Mouse (Mus musculus) CH12F3 (cell line): ENCODE measurements around the gene Ifi203.
"Not testable (repeated sequence)": the region's sequence is repeated elsewhere in the genome, so short reads cannot be mapped to it uniquely, and the experiment has no call there.

Experiments
- in situ Hi-C: fragments of 300-500 bp; cut with MboI; formaldehyde crosslinking; loops from 2 replicates; pipeline ENCODE4 v1.14.3; 2020; ENCODE audit warnings: low sequenced_read_pairs

Ifi203 gene

DNA sequence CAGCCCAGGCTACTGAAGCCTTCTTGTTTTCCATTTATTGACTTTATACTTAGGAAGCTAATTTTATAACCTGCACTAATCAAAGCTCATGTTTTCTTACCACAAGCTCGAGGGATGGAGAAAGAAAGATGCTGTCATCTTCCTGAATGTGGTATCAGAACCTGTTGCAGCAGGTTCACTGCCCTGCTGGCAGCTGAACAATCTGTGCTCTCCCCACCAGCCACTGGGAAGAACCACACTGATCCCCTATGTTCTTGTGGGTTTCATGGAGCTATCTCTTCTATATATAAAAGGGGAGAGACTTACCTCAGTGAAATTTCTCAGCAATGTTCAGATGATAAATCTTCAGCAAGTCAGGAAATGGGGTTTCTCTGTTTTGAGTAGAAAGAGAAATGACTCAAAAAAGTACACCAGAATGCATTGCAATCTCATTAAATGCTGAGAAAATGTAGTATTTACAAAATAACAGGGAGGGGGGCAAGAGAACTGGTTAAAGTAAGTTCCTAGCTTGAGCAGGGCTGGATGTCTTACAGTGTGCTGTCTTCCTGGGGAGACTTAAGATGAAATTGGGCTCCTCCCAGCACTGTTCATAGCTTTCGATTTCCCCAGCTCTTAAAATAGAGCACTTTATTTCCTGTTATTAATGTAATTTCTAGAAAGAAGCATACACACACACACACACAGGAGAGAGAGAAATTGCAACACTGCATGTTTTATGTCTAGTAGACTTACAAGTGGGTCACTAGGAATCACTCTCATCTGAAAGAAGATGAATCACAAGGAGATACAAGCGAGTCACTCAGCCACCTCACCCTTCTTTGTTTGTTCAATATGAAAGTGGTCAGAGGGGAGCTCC is at the start of gene Ifi203, which contains the start of gene Mndal:
TSS of gene Ifi203 (minus strand) at position 749 of the 856 bp plus-strand sequence.
TSS of gene Mndal (minus strand) at position 568 of the 856 bp plus-strand sequence.
- in situ Hi-C loops, result not testable (repeated sequence)

DNA sequence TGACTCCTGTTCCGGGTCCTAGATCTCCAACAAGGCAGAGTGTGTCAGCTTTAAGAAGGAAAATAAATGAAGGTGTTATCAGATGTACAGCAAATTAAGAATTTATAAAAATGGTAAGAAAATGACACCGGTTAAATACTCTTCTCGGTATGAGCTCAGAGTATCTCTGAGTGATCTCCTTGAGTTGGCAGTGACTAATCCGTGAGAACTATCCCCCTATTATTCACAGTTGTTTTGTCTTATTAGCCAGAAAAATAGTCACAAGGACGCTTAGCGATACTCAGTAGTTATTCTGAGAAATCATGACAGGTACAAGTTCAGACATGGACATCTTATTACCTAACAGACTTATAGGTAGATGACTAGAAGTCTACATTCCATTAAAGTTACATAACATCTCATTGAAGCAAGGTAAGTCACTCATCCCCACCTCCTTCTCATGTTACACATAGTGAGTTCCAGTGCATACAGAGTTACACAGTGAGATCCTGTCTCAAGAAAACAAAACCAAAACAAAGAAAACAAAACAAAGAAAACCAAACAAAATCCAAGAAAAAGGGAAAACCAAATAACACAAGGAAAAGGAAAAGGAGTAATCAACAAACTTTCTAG is 40.3 kb upstream of the Ifi203 start, which contains the start of gene Ifi202b:
TSS of gene Ifi202b (minus strand) at position 51 of the 612 bp plus-strand sequence.
- in situ Hi-C loops, result not testable (repeated sequence)

DNA sequence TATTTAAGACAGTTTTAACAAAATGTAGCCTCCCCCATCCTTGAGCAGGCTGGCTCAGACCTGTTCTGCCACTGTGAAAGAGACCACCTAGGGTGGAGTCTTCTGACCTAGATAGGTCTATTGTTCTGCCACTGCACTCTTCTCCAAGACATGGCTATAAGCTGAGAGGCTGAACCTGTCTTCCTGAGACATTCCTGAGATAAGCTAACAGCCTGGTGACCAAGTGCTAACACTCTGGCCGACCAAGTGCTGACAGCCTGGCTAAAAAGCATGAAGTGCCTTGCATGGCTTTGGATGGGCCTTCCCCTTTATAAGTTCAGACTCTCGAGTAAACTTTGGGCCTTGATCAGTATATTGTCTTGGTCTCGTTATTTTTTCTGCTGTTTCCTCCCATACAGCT is 38.6 kb upstream of the Ifi203 start:
- in situ Hi-C loops, result not testable (repeated sequence)

DNA sequence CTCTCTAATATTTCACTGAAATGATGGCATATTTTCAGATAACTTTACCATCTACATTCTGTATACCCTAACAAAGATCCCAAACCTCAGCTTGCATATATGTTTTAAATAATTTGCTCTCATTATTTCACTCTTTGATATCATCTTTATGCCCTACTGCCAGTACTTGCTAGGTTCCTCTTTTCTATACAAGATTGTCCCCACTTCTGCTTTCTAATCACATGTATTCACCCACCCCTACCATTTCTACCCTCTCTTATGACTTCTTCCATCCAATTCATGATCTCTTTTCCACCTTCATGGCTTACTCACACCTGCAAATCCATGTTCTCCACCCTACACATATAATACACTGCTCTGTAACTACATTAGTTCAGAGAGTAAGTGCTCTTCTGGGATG is 35.1 kb upstream of the Ifi203 start:
- in situ Hi-C loops, result no loop called here

DNA sequence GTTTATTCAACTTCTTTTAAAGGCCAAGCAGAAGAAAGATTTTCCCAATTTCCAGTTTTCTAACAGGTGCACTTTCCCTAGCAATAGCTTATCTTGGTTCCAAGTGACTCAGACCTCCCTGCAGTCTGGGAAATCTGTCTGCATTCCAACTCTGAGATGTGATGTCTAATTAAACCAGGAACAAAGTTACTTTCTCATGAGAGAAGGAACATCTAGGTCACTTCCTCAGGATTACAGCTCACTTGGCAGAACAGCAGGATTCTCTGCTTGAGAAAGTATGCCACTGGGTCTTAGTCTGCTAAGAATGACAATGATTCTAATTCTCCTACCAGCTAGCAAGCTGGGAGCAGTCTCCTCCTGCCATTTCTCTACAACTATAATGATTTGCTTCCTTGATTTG is 30.6 kb upstream of the Ifi203 start:
- in situ Hi-C loops, result no loop called here

DNA sequence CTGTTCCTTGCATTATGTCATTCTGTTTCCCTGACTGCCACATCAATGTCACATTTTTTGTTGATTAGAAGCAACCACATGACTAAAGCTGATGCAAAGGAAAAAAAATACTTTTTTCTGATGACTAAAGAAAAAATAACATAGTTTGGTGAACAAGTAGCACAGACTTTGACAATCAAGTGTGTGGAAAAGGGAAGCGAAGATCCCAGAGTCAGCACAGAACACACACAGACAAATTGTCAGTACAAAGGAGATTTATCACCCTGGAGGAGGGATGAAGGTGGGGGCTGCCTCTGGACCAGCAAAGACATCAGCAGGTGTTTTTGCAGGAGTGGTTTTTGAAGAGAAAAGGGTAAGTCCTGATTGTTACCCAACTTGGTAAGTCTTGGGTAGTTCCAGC is 19.0 kb upstream of the Ifi203 start:
- in situ Hi-C loops, result not testable (repeated sequence)

DNA sequence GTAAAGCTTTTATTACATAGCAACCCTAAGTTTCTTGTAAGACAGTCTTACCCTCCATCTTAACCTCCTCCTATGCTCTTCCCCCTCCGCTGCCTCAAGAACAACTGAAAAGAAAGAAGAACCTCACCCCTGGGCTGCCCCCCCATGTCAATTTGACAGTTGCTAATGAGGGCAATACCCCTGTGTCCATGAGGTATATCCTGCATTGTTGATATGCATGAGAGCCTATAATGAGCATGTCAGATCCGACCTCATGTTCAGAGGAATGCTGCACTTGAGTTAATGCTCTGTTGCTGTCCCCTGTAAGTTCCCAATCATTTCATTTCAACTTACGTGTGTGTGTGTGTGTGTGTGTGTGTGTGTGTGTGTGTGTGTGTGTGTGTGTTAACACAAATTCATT is 17.5 kb upstream of the Ifi203 start:
- in situ Hi-C loops, result not testable (repeated sequence)

DNA sequence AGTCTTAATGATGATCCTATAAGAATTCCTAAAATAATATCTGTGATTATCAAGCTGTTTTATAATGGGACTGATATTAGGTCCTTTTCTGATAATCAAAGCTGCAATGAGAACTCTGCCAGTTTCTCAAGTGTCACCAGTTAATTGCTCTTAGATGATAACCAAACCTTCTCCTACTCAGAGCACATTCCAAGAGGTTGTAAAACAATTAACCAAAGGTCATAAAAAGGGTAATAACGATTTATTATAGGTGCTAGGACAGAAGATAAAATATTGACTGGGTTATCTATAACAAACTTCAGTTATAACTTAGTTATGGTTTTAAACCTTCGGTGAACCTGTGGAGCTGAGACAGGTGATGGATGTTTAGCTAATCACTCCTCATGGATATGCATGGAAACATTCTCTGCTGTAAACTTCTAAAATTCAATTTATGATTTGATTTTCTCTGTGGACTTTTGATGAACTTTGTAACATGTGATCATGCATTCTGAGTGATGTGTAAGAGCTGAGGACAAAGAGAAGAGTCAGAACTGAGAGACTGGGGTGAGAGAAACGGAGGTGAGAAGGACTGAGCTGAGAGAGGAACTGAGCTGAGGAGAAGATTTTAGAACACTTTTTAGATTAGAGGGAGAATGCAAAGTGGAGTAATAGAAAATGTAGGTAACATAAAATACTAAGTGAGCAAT is 13.5 kb upstream of the Ifi203 start:
- in situ Hi-C loops, result not testable (repeated sequence)

DNA sequence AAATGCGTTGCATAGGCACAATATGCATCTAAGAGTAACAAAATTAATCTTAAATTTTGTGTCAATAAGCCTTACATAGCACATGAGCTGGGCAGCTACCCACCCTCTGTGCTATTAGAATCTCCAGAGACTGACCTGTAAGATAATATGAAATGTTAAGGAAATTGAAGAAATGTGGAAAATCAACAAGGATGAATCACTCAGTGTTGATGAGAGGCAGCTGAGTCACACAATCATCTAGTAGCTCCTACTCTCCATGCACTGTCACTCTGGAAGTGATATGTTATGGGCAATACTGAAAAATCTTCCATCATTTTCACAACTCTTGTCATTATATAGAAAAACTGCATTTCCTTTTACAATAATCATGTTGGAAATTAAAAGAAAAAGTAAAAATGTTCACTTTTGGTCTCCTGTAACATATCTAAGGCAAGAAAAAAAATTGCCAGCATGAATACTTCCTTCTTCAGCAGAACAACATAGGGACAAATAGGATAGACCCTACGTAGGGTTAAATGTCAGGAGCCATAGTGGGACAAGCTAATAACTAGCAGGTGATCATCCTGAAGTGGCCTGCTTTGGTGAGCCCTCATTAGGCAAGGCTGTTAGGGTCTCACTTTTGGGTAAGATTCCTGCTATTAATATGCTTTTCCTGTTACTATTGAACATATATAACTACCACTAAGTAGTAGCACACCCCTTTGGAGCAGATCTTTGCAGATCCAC is 12.8 kb upstream of the Ifi203 start:
- in situ Hi-C loops, result no loop called here

DNA sequence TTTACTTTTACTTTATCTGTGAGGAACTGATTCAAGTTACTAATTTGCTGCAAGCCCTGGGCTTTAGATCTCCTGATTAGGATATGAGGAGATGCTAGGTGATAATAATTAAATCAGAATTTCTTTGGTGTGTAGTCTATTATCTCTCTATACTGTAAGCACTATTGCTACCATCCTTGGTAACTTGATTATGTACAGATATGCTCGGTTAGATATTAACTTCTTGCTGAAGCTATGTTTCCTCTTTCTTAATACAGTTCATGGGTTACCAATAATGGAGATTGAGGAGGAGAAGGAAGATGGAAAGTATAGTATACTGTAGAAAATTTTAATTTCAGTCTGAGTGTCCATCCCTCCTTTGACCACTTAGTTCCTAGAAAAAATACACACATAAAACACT is 11.1 kb upstream of the Ifi203 start:
- in situ Hi-C loops, result no loop called here

DNA sequence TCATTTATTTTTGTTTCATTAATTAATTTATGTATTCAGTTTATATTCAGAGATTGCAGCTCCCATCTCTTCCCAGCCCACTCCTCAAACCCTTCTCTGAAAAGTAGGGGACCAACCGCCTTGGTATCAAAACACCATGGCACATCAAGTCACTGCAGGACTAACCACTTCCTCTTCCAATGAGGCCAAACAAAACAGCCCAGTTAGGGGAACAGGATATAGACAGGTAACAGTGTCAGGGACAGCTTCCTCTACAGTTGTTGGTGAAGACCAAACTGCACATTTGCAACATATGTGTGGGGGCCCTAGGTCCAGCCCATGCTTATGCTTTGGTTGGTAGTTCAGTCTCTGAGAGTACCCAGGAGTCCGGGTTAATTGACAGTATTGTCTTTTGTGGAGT is 6.6 kb upstream of the Ifi203 start:
- in situ Hi-C loops, result not testable (repeated sequence)

DNA sequence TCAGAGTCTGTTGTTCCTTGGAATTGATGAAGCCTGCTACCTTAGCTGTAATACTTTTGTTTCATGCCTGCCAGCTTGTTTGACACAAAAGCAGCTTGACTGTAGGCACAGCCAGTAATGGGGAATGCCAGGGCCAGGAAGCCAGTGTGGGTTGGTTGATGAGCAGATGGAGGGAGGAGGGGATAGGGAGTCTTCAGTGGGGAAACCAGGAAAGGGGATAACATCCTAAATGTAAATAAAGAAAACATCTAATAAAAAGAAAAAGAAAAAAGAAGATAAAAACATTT is 251 bp upstream of the Ifi203 start:
- in situ Hi-C loops, result not testable (repeated sequence)

DNA sequence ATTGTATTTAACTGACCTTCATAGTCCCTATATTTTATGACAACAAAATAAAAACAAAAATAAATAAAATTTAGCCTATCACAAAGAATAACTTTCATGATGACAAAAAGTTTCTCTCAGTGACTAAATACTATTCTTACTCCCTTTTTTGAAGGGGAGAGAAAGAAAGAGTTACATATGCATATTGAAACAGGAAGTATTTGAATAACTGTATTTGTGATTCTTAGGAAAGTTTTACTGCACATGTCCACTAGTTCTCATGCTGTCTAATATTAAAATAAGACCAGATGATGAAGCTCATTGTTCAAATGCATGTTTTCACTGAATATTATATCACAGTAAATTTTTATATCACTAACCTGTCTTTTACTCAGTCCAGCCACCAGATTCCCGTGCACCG is 950 bp downstream of the Ifi203 start:
- in situ Hi-C loops, result not testable (repeated sequence)

DNA sequence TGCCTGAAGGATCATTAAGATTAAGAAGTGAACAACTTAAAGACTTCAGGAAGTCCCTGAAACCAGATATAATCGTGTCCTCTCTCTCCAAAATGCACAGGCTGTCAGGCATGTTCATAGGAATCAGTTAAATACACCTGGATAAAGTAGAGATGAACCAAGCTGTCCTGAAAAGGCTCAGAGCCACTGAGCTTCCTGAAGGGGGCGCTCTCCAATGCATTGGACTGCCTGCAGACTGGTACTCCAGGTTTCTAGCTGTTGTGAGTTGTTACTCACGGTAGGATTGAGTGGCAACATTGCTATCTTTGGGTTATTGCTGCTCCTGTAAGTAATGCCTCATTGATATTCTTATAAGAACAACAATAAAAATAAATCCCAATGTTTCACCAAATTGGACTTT is 23.2 kb downstream of the Ifi203 start:
- in situ Hi-C loops, result not testable (repeated sequence)

DNA sequence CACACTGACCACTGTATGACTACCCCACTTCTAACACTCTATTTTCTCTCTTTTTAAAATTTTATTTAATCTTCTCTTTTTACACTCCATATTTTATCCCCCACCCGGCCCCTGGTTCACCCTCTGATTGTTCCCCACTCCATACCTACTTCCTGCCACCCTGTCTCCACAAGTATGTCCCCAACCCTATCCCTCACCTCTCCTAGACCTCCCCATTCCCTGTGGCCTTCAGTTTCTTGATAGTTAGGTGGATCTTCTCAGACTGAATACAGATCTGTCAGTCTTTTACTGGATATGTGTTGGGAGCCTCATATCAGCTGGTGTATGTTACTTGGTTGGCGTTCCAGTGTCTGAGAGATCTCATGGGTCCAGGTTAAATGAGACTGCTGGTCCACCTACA is 27.9 kb downstream of the Ifi203 start:
- in situ Hi-C loops, result no loop called here

DNA sequence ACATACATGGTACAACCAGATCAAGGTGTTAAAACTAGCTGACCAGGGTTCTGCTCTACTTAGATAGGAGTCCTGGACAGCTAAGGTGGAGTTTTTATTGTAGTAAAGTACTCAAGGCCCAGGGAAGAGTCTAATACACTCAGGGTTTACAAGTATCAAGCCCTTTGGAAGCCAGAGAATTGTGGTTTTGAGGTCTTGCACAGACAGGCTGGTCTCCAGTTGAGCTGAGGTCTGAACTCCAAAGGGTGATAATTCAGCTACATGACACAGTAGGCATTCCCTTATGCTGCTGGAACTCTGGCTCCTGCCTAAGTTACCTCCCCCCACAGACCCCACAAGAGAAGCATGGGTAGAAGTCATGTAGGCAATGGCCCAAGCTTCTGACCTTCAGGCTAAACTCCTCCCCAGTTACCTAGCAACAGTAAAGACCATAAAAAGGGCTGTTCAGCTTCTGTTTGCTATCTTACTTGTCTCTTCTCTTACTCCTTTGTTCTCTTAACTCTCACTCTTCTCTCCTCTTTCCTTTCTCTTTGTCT is 29.1 kb downstream of the Ifi203 start:
- in situ Hi-C loops, result not testable (repeated sequence)

DNA sequence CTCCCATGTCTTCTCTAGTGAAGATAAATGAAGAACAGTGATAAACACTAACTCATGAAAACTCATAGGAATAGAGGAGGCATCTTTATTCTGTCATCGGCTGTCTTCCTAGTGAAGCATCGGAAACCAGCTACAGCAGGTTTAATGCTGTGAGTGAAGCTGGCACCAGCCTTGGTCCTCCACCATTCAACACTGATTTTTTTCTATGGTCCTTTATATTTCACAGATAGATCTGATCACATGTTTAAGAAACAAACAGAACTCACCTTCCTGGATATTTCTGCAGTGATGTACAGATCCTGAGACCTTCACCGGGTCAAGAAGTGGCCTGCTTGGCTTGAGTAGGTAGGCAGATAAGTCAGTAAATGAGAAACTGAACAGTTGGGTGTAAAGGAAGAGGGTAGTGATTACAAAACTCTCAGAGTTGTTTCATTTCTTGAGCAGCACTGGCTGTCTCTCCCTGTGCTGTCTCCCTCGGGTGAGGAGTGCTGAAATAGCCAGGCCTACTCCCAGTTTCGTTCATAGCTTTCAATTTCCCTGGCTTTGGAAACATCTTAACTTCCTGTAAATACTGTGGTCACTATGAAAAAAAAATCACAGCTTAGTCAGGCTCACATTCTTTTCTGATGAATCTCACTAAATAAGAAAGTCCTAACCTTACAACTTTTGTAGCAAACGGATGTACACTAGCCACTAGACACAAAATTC is 29.8 kb downstream of the Ifi203 start, which contains the start of gene Ifi211:
TSS of gene Ifi211 (minus strand) at position 499 of the 708 bp plus-strand sequence.
- in situ Hi-C loops, result not testable (repeated sequence)

DNA sequence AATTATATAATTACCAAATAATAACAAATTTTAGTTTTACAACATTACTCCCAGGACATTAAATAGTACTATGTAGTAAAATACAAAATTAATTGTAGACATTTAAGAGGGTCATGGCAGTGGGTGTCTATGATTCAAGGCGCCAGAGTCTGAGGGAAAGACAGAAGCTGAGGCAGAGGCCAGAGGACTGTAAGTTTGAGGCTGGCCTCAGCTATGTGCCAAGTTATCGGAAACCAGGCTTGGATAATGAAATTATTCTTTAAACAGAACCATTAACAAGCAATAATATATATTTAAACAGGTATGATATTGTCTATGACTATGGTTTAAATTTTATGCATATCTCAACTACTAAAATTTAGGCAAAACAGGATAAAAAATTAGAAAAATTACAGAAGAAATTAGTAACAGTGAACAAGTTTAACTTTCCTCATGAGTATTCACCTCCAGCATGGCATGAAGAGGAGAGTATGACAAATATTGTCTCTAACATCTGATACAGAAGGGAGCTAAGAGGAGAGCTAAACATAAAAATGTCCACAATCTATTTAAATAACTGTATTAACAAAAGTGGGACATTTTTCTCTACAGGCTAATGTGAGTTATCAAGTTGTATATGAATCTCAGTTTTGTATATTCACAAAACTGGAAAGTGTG is 30.5 kb downstream of the Ifi203 start:
- in situ Hi-C loops, result no loop called here

DNA sequence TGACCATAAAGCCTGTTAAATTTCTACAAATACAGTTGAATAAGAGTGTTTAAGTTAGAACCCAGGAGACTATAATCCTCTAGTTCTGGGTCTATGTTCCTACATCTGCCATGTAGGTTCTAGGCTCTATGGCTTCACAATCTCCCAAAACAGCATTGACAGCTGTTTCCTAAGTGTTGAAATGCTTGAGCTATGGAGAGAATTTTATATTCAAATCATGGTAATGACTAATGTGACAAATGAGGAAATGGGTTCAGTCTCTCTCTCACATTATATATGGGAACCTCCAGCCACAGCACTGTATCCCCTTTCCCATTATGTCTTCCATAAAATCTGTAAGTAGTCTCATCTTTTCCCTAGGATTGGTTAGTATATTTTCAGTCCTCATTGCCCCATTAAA is 34.1 kb downstream of the Ifi203 start:
- in situ Hi-C loops, result not testable (repeated sequence)

DNA sequence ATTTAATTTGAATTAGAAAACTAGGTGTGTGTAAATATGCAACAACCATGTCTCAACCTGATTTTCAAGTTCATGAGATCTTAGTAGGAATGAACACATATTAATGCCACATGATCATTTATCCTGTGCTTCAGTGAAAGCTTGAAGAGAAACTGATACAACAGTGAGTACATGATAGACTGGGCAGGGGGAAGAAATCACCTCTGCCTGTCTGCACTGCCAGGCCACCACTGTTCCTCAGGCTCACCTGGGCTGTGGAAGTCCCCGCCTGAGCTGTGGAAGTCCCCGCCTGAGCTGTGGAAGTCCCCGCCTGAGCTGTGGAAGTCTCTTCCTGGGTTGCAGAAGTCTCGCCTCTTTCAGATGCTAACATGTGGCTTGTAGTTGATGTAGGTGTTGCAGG is 36.6 kb downstream of the Ifi203 start:
- in situ Hi-C loops, result not testable (repeated sequence)
